Mouse (Mus musculus) neural tube, embryonic 14.5 days (tissue): ENCODE measurements at regions not wholly inside any gene's neighbourhood (a gene's known extent, or its start where the extent isn't known, plus 50 kb on each side); places are given as distances from the start of the nearest gene placed in this dataset.

ENCODE experiments used
- ATAC-seq: fragments of 200-750 bp; cut with Nextera tagmentation; 2 replicates; pipeline ENCODE4 v1.8.0; 2017; ENCODE audit warnings: low read depth, mild to moderate bottlenecking, moderate TSS enrichment, moderate library complexity
- H3K27ac ChIP-seq: fragments of 300-500 bp; sonication (generic); 2 replicates; pipeline ENCODE4 v1.5.1; 2014; ENCODE audit warnings: low read depth, mild to moderate bottlenecking, control low read depth, low read length, moderate library complexity, mixed read lengths
- H3K27me3 ChIP-seq: fragments of 300-500 bp; sonication (generic); 2 replicates; pipeline ENCODE4 v1.6.1; 2014; ENCODE audit warnings: low read length; ENCODE audit not compliant: control insufficient read depth, insufficient read depth
- H3K36me3 ChIP-seq: fragments of 300-500 bp; sonication (generic); 2 replicates; pipeline ENCODE4 v1.6.1; 2014; ENCODE audit warnings: low read length, mixed read lengths; ENCODE audit not compliant: control insufficient read depth, insufficient read depth
- H3K4me1 ChIP-seq: fragments of 300-500 bp; sonication (generic); 2 replicates; pipeline ENCODE4 v1.6.1; 2014; ENCODE audit warnings: low read length; ENCODE audit not compliant: control insufficient read depth, insufficient read depth
- H3K4me2 ChIP-seq: fragments of 300-500 bp; sonication (generic); 2 replicates; pipeline ENCODE4 v1.6.1; 2014; ENCODE audit warnings: mild to moderate bottlenecking, low read depth, low read length, control low read depth
- H3K4me3 ChIP-seq: fragments of 300-500 bp; sonication (generic); 2 replicates; pipeline ENCODE4 v1.5.1; 2014; ENCODE audit warnings: low read depth, low read length, control low read depth, mixed read lengths
- H3K9ac ChIP-seq: fragments of 300-500 bp; sonication (generic); replicated peaks from 2 replicates; pipeline ENCODE4 v1.6.1; 2014; ENCODE audit warnings: low read depth, mild to moderate bottlenecking, control low read depth, low read length, mixed read lengths
- H3K9me3 ChIP-seq: fragments of 300-500 bp; sonication (generic); 2 replicates; pipeline ENCODE4 v1.6.1; 2016; ENCODE audit warnings: low read length; ENCODE audit not compliant: control insufficient read depth
- WGBS: fragments of 180-500 bp; shearing (Covaris S2); extraction: QIAGEN DNeasy Blood & Tissue Kit; methylation state at CpG from one replicate; pipeline ENCODE4 v1.1.7; 2014; 5-methylcytosine and 5-hydroxymethylcytosine counted together

GRCm38 (mm10) chr10:87715874-87716600 lies 142.0 kb upstream of the Igf1 start:
- Histone ChIP-seq H3K27ac (no peak overlapping the region), H3K9me3 (no peaks in the 10 kb centered on the region), H3K27me3 (no peaks in the 10 kb centered on the region), H3K4me3 (no peak overlapping the region), H3K9ac (no peak overlapping the region), H3K4me2 (no peak overlapping the region), H3K4me1 (no peaks in the 10 kb centered on the region), H3K36me3 (no peaks in the 10 kb centered on the region)
- WGBS = 84% methylated on average over 6 of the region's 6 CpGs
- ATAC-seq = no peak

GRCm38 (mm10) chr10:87717156-87717555 lies 140.9 kb upstream of the Igf1 start:
- no peak overlapping the region for H3K4me2 ChIP-seq
- no peak for ATAC-seq

GRCm38 (mm10) chr10:87718491-87718890 lies 139.6 kb upstream of the Igf1 start:
- Histone ChIP-seq H3K4me2 (no peak overlapping the region), H3K36me3 (no peaks in the 10 kb centered on the region), H3K9me3 (no peaks in the 10 kb centered on the region), H3K9ac (no peak overlapping the region), H3K4me1 (no peaks in the 10 kb centered on the region), H3K27me3 (no peaks in the 10 kb centered on the region), H3K27ac (no peak overlapping the region), H3K4me3 (no peak overlapping the region)
- 95% methylated on average over 7 of the region's 7 CpGs for WGBS
- no peak for ATAC-seq

More at GRCm38 (mm10) chr10:87717156-87717555, 140.9 kb upstream of the Igf1 start:
- no peak overlapping the region for H3K9ac ChIP-seq
- no peaks in the 10 kb centered on the region for H3K36me3 ChIP-seq
- H3K27me3 ChIP-seq = no peaks in the 10 kb centered on the region
- no peak overlapping the region for H3K27ac ChIP-seq
- no peaks in the 10 kb centered on the region for H3K4me1 ChIP-seq
- no peak overlapping the region for H3K4me3 ChIP-seq
- H3K9me3 ChIP-seq = no peaks in the 10 kb centered on the region

GRCm38 (mm10) chr10:87719978-87720377 lies 138.1 kb upstream of the Igf1 start:
- no peaks in the 10 kb centered on the region for H3K36me3 ChIP-seq
- no peaks in the 10 kb centered on the region for H3K4me1 ChIP-seq
- no peaks in the 10 kb centered on the region for H3K27me3 ChIP-seq
- H3K4me3 ChIP-seq = no peak overlapping the region
- H3K9me3 ChIP-seq = no peaks in the 10 kb centered on the region
- no peak for ATAC-seq
- H3K27ac ChIP-seq = no peak overlapping the region
- no peak overlapping the region for H3K4me2 ChIP-seq
- H3K9ac ChIP-seq = no peak overlapping the region

- Histone ChIP-seq H3K4me1 (no peaks in the 10 kb centered on the region), H3K36me3 (no peaks in the 10 kb centered on the region), H3K9ac (no peak overlapping the region), H3K9me3 (no peaks in the 10 kb centered on the region), H3K4me3 (no peak overlapping the region), H3K27ac (no peak overlapping the region), H3K27me3 (no peaks in the 10 kb centered on the region), H3K4me2 (no peak overlapping the region)
- 95% methylated on average over 3 of the region's 3 CpGs for WGBS
- no peak for ATAC-seq
Observed at GRCm38 (mm10) chr10:87722244-87722643, 135.8 kb upstream of the Igf1 start.

GRCm38 (mm10) chr10:87732658-87733057 lies 125.4 kb upstream of the Igf1 start:
- ATAC-seq = no peak
- Histone ChIP-seq H3K4me3 (no peak overlapping the region), H3K9me3 (no peaks in the 10 kb centered on the region), H3K36me3 (no peaks in the 10 kb centered on the region), H3K4me1 (no peaks in the 10 kb centered on the region), H3K9ac (no peak overlapping the region), H3K4me2 (no peak overlapping the region), H3K27me3 (no peaks in the 10 kb centered on the region), H3K27ac (no peak overlapping the region)
- WGBS = 76% methylated on average over 1 of the region's 1 CpGs

GRCm38 (mm10) chr10:87733241-87733640 lies 124.8 kb upstream of the Igf1 start:
- H3K27ac ChIP-seq = no peak overlapping the region
- no peaks in the 10 kb centered on the region for H3K4me1 ChIP-seq
- H3K27me3 ChIP-seq = no peaks in the 10 kb centered on the region
- H3K4me2 ChIP-seq = no peak overlapping the region
- H3K36me3 ChIP-seq = no peaks in the 10 kb centered on the region
- ATAC-seq = no peak
- no peak overlapping the region for H3K4me3 ChIP-seq
- H3K9ac ChIP-seq = no peak overlapping the region
- H3K9me3 ChIP-seq = no peaks in the 10 kb centered on the region
- 71% methylated on average over 7 of the region's 7 CpGs for WGBS

GRCm38 (mm10) chr10:87740323-87740722 lies 117.7 kb upstream of the Igf1 start:
- Histone ChIP-seq H3K27me3 (no peaks in the 10 kb centered on the region), H3K27ac (no peak overlapping the region), H3K4me3 (no peak overlapping the region), H3K4me2 (no peak overlapping the region), H3K36me3 (no peaks in the 10 kb centered on the region), H3K9ac (no peak overlapping the region), H3K4me1 (no peaks in the 10 kb centered on the region), H3K9me3 (no peaks in the 10 kb centered on the region)
- 78% methylated on average over 8 of the region's 8 CpGs for WGBS
- ATAC-seq = no peak

- Histone ChIP-seq H3K4me2 (no peak overlapping the region), H3K4me1 (no peaks in the 10 kb centered on the region), H3K9me3 (no peaks in the 10 kb centered on the region), H3K27me3 (no peaks in the 10 kb centered on the region), H3K36me3 (no peaks in the 10 kb centered on the region), H3K9ac (no peak overlapping the region), H3K27ac (no peak overlapping the region), H3K4me3 (no peak overlapping the region)
- ATAC-seq = no peak
- WGBS = 91% methylated on average over 3 of the region's 3 CpGs
Observed at GRCm38 (mm10) chr10:87742766-87743165, 115.3 kb upstream of the Igf1 start.
